Mouse (Mus musculus) bone marrow, adult 2 months (tissue): ENCODE results near the gene Myo15b. TPM values are rescaled to one million over a fixed set of nuclear protein-coding genes. Genes with fewer than 3 reads are reported as not detected.

ENCODE experiments used
- H3K27ac ChIP-seq: fragments of 200-500 bp; 2 replicates; pipeline ENCODE4 v1.5.1; 2012; ENCODE audit warnings: low read depth, mild to moderate bottlenecking, control low read depth, inconsistent platforms, low read length; ENCODE audit not compliant: control insufficient read depth, poor library complexity, insufficient read depth
- H3K4me1 ChIP-seq: fragments of 200-500 bp; 2 replicates; pipeline ENCODE4 v1.6.1; 2011; ENCODE audit warnings: low read length; ENCODE audit not compliant: control insufficient read depth, insufficient read depth
- H3K4me3 ChIP-seq: fragments of 200-500 bp; replicated peaks from 2 replicates; pipeline ENCODE3; 2011; ENCODE audit warnings: mild to moderate bottlenecking, low read depth, low read length, control low read depth; ENCODE audit not compliant: control insufficient read depth
- CTCF ChIP-seq: fragments of 200-500 bp; IDR thresholded peaks from 2 replicates; pipeline ENCODE4 v1.5.1; 2011; ENCODE audit warnings: low read length, control low read depth; ENCODE audit not compliant: control insufficient read depth, insufficient read depth
- POLR2A ChIP-seq: fragments of 200-500 bp; IDR thresholded peaks from 2 replicates; pipeline ENCODE4 v1.6.1; 2011; ENCODE audit warnings: low read depth, mild to moderate bottlenecking, control low read depth, low read length, borderline replicate concordance; ENCODE audit not compliant: control insufficient read depth
- WGBS: fragments of 180-500 bp; shearing (Covaris S2); methylation state at CpG from one replicate; pipeline ENCODE4 v1.1.7; 2018; 5-methylcytosine and 5-hydroxymethylcytosine counted together
- polyA plus RNA-seq: library from polyadenylated mRNA; stranded (reverse); fragments of >200 nt; gene quantifications from 2 replicates; pipeline ENCODE4 v1.2.4, GENCODE M21; 2011; ENCODE audit warnings: low replicate concordance; ENCODE audit not compliant: missing spikeins, insufficient read depth, insufficient read length

Gene Myo15b
- polyA plus RNA-seq, 1 experiment = 0.57 TPM

- TF ChIP-seq POLR2A = no peak
- TF ChIP-seq CTCF = no peak
- H3K4me1 ChIP-seq = peaks cover 2% of the 10 kb centered on the region; the same call in 1 of the 2 replicates
- no peak overlapping the region for H3K4me3 ChIP-seq
- WGBS = 89% methylated on average over 6 of the region's 6 CpGs
- H3K27ac ChIP-seq = no peak overlapping the region
Measured at GRCm38 (mm10) chr11:115889159-115889558, 31.0 kb downstream of the Myo15b start.

GRCm38 (mm10) chr11:115892213-115892612 lies 34.0 kb downstream of the Myo15b start:
- WGBS = 86% methylated on average over 6 of the region's 6 CpGs
- Histone ChIP-seq H3K27ac (no peak overlapping the region), H3K4me1 (peaks cover 2% of the 10 kb centered on the region; the same call in 1 of the 2 replicates), H3K4me3 (no peak overlapping the region)
- no peak for TF ChIP-seq POLR2A
- TF ChIP-seq CTCF = no peak

- Histone ChIP-seq H3K27ac (no peak overlapping the region), H3K4me1 (peaks cover 2% of the 10 kb centered on the region; the same call in 1 of the 2 replicates), H3K4me3 (no peak overlapping the region)
- TF ChIP-seq POLR2A = no peak
- no peak for TF ChIP-seq CTCF
- 87% methylated on average over 9 of the region's 9 CpGs for WGBS
Measured at GRCm38 (mm10) chr11:115893071-115893470, 34.9 kb downstream of the Myo15b start.

- Histone ChIP-seq H3K4me1 (peaks cover 5% of the 10 kb centered on the region), H3K4me3 (no peak overlapping the region), H3K27ac (no peak overlapping the region)
- TF ChIP-seq CTCF (peak; percentile 63), POLR2A (no peak)
- 63% methylated on average over 14 of the region's 14 CpGs for WGBS
Measured at GRCm38 (mm10) chr11:115894755-115895520, 36.7 kb downstream of the Myo15b start.

- TF ChIP-seq CTCF (no peak), POLR2A (no peak)
- peaks cover 13% of the 10 kb centered on the region for H3K4me1 ChIP-seq
- H3K4me3 ChIP-seq = no peak overlapping the region
- peak overlapping the region; percentile 1; the same call in 1 of the 2 replicates for H3K27ac ChIP-seq
- 13% methylated on average over 7 of the region's 7 CpGs for WGBS
Measured at GRCm38 (mm10) chr11:115898446-115898845, 40.2 kb downstream of the Myo15b start.

- H3K4me1 ChIP-seq = peaks cover 16% of the 10 kb centered on the region
- peak; percentile 90 for TF ChIP-seq CTCF
- TF ChIP-seq POLR2A = no peak
- H3K4me3 ChIP-seq = no peak overlapping the region
- WGBS = 7% methylated on average over 4 of the region's 4 CpGs
- H3K27ac ChIP-seq = peak overlapping the region; percentile 36
Measured at GRCm38 (mm10) chr11:115898886-115899285, 40.7 kb downstream of the Myo15b start.

GRCm38 (mm10) chr11:115899486-115900266 lies 41.5 kb downstream of the Myo15b start, which contains the start of gene Smim5:
Gene Smim5, plus strand, starts transcription at chr11:115899966.
- peak within 1 kb of the TSS; percentile 70 for H3K4me3 ChIP-seq

More at GRCm38 (mm10) chr11:115899486-115900266, 41.5 kb downstream of the Myo15b start, which contains the start of gene Smim5:
- H3K27ac ChIP-seq = peak within 1 kb of the TSS; percentile 96
- peaks cover 20% of the 10 kb centered on the region for H3K4me1 ChIP-seq
- TF ChIP-seq CTCF (no peak), POLR2A (peak; percentile 61; the same call in 1 of the 2 replicates)
- WGBS = 13% methylated on average over 16 of the region's 16 CpGs
